Mouse (Mus musculus) right cerebral cortex, postnatal 14 days (tissue): ENCODE results near the gene Eif3k.

Source experiments
- DNase-seq: peaks from one replicate; pipeline ENCODE4 v3.0.0; 2022

The Eif3k gene

GRCm38 (mm10) chr7:28933825-28934224 lies 47.8 kb downstream of the Eif3k start:
- no peak for DNase-seq

- no peak for DNase-seq
These were observed 49.1 kb downstream of the Eif3k start for GRCm38 (mm10) chr7:28932421-28933041.

DNA sequence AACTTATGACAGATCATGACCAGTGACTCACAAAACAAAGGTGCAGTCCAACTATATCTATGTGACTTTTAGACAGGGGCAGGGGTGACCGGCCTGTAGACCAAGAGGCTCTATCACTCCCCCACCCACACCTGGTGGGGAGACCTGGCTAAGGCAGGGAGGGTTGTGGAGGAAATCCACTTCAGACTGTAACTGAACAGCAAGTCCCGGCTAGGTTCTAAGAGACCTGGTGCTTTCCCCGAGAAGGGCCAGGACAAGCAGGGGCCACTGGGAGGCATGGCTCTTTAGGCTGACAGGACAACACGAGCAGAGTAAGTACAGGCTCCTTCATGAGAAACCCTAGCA lies 50.0 kb downstream of the Eif3k start:
- DNase-seq = no peak

- no peak for DNase-seq
These were observed 50.5 kb downstream of the Eif3k start for GRCm38 (mm10) chr7:28931032-28931694.

GRCm38 (mm10) chr7:28930320-28931031 lies 51.2 kb downstream of the Eif3k start:
- DNase-seq = no peak

- DNase-seq = no peak
These were observed 52.3 kb downstream of the Eif3k start for GRCm38 (mm10) chr7:28929381-28929780.

GRCm38 (mm10) chr7:28926172-28926571 lies 55.5 kb downstream of the Eif3k start:
- no peak for DNase-seq

DNA sequence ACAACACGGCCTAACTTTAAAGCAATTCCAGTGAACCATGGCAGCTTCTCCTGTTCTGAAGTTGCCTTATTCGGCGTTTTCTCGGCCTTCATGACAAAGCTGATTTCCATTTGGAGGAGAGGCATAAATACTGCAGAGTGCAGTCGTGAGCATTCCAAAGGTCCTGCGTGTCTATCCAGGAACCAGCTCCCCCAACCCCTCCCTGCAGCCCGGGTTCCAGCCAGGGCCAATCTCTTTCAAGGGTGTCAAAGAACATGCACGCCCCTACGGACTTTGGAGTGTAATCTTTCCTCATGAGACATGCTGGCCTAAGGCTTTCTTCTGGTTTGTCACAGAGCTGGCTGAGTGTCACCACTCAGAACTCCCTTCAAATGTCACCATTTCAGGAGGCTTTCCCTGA lies 56.3 kb downstream of the Eif3k start:
- no peak for DNase-seq

GRCm38 (mm10) chr7:28924802-28925201 lies 56.9 kb downstream of the Eif3k start:
- no peak for DNase-seq

DNA sequence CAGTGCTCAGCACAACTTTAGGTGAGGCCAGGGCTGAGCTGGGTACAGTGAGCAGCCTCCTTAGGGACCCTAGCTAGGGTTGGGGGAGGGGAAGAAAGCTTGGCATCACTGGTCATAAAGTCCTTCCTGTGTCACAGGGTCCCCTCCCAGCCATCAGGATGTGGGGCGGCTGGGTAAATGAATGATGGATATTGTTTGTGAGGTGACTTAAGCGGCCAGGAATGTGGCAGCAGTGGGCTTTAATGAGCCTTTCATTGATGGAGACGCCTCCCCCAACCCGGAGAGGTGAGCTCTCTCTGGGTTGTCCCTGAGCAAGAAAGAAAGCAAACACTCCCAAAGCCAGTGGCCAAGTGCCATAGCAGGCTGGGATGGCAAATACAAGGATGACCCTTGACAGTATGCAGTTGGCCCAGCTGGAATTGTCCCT lies 57.8 kb downstream of the Eif3k start:
- no peak for DNase-seq

DNA sequence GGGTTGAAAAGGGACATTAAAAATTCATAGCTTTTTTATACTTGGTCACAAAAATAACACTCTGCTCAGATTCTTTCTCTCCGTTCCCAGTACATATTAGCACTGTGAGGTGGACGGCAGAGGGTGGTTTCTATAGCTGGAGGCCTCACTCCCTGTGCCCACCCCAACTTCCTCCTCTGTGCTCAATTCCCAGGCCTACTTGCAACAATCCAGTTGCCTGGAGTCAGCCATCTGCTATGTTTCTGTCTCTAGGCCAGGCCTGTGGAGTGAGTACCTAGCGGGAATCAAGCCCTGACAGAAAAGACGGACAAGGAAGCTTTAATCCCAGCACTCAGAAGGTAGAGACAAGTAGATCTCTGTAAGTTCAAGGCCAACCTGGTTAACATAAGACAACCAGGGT lies 59.1 kb downstream of the Eif3k start:
- no peak for DNase-seq

GRCm38 (mm10) chr7:28921722-28922465 lies 59.8 kb downstream of the Eif3k start:
- no peak for DNase-seq
